Mouse (Mus musculus) right cerebral cortex, postnatal 10 days (tissue): Measurements from ENCODE around the gene Zic4.

Experiments used
- DNase-seq, 2 experiments: peaks; one replicate each; pipeline ENCODE4 v3.0.0; 2021; ENCODE audit warnings: low spot score in 2 of 2

Zic4 gene

DNA sequence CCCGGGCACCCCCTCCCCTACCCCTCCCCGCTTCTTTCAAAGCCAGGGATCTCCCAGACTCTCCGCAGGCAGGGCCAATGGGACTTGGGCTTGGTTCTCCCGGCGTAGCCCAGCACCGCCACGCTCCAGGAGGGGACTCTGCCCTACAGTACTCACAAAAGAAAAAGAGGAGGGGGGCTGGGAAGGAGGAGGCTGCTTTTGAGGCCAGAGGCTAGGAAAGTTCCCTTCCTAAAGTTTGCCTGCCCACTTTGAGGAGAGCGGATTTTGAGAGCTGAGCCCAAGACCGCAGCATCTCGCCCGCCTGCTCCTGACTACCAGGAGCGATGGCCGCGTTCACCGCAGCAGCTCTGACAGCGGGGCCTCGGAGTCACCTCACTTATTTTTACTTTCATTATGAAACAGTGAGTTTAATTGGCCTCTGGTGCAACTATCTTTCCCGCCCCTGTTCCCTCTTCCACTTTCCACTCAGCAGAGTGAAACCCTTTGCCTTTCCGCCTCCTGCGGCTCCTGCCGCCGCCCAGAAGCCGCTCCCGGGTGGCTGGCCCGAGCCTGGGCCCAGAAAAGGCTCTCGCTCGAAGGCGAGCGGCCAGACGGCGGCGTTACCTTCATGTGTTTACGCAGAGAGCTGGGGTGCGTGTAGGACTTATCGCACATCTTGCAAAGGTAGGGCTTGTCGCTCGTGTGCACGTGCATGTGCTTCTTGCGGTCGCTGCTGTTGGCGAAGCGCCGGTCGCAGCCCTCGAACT lies at the start of gene Zic4:
Gene Zic4, plus strand, starts transcription at position 558 of the 746 bp plus-strand sequence.
- peak in 1 of 2 experiments; percentile 23 for DNase-seq

DNA sequence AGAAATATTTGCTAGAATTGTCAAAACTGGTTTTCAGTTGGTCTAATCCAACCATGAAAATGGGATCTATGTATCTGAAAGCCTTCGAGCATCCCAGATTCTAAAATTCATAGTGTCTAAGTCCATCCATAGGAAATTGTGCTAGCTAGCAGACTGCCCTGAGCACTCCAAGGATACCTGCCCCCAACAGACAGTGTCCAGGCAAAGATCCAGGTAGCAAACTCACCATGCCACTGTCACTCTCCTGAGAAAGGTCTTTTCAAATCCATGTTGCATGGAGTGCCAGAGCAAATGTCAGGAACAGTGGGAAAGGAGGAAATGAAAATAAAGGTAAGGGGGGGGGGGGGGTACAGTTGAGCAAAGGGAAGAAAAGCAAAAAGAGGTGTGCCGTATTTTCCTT lies 14.6 kb upstream of the Zic4 start:
- DNase-seq, result no peak

DNA sequence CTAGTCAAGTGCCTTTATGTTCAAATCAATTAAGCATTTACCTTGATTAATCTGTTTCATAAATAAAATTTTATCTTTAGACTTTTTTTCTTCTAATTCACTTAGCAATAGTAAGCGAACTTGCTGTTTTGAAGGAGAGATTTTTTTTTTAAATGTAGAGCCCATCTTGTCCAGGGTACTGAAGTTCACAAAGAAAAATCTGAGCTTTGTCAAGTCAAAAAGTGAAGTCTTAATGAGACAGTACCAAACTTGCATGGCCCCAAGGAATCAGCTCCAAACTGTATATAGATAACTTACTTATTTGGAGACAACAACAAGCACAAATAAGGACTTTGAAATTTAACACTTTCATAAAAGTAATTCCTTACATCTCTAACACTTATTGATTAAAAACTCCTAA lies 13.5 kb upstream of the Zic4 start:
- no peak for DNase-seq

DNA sequence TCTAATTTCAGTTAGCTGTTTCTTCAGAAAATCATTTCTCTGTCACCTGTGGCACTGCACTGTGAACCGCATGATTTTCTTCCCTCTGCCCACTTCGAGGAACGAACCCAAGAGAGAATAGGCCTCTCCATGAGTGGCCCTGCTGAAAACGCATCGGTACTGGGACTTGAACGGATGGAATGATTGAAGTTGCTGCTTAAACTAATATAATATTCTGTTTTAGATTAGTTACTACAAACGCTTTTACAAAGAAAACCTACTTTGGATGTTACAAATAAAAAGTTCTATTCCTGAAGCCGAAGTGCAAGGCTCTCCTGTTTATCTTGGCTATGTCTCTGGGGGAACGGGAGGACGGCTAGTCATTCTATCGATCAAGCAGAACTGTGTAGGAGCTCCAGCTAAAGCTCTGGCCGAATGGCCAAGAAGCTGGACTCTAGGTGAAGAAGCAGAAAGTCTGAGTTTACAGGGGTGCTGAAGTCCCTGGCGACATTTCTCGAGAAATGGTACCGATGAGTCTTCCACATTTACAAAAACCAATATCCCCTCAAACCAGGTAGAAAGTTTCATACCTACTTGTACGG lies 11.9 kb upstream of the Zic4 start:
- no peak for DNase-seq

DNA sequence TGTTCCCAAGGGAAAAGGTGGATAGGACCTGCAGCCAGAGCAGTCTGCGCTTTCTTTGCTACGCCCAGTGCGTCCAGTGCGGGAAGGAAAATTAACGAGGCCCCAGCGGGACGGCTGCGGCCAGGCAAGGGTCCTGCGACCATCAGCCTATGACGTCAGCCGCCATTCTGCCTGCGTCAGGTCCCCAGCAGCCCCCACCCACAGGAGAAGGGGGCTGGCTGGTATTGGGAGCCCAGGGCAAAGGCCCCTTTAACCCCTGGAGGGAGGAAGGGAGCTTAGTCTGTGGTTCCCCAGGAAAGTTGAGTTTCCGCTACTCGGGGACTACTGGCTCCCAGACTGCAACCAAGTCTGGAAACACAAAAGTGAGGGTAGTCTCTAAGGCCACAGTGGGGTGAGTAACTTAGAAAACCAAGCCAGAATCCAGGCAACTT lies 11.3 kb upstream of the Zic4 start:
- peak in 1 of 2 experiments; percentile 19 for DNase-seq

DNA sequence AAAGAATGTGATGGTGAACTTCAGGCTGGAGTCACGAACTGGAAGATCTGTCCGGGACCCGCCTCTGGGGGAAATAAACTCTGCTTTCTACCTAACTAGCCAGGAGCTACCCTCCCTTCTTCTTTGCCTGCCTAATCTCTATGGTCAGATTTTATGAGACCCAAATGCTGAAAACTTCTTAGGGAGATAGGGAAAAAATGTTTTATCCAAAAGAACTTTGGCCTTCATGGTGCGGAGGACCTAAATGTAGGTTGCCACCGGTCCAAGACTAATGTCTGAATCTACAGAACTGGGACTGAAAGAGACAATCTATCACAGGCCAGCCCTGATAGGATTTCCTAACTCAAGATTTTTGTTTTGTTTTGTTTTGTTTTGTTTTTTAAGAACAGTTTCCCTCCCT lies 10.9 kb upstream of the Zic4 start:
- DNase-seq, result no peak

DNA sequence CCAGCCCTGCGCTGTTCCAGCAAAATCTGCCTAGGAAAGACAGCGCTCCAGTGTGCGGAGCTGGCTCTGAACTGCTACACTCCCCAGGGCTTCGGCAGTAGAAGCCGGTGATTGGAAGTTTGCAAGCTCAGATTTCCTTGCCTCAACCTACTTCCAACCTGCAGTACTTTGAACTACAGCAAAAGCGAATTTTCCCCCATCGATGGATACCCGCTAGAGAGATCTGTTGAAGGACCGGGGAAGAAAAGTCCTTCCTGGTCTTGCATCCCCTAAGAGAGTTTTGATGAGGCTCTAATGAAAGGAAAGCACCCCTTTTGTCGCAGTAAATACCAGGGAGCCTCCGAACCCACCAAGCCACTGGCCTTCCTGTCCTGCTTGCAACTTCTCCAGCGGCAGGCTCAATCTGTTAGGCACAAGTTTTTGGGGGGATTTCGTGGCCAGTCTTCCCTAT lies 10.2 kb upstream of the Zic4 start:
- no peak for DNase-seq

DNA sequence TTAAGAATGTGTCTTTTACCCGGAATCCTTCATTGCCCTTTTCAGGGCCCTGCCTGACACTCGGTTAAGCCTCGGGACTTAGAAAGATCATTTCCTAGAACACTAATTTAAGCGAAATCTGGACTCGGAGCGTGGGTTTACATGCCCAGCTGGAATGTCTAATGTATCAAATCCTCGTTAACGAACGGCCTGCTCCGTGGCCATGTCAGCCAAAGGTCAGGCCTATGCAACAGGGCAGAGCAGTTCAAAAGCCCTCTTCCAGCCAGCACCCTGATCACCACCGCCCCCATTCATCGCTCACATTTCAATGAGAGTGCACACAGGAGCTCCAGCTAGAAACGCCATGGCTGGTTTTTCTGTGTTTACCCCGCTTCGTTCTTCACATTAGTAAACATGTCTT lies 9.4 kb upstream of the Zic4 start:
- DNase-seq, result no peak

DNA sequence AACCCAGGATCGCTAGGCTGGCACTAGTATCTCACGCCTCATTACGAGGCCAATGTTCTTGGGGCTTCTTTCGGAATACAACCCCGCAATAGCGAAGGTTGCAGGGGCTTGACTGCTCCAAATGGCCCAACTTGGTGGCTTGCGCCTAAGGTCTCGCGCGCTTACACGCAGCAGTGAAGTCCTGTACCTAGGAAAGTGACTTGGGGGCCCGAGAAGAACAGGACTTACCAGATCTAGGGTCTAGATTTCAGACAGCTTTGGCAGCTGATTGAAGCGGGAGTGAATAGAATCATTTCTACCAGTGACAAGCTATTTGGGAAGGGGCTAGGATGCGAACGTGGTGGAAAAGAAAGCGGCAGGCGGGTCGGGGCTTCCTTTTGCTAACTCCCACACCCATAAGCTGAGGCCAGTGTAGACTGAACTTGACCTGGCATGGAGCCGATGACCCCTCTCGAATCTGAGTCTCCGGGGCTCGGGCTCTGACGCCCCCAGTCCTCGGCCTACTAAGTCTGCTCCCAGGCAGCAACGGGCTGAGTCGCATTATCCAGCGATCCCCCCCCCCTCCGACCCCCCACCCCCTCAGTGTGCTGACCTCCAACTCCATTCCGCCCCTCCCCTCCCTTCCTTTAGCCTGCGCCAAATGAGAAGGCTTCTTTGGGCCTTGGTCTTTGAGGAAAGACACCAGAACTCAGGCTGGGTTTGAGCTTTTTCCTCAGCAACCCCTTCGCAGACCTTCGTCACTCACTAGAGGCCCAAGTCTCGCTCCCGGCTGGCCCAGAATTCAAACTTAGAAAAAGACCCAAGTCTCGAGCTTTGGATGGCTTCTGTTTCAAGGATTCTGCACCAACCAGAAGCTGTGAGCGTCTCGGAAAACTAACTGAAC lies 8.4 kb upstream of the Zic4 start:
- DNase-seq, result no peak

DNA sequence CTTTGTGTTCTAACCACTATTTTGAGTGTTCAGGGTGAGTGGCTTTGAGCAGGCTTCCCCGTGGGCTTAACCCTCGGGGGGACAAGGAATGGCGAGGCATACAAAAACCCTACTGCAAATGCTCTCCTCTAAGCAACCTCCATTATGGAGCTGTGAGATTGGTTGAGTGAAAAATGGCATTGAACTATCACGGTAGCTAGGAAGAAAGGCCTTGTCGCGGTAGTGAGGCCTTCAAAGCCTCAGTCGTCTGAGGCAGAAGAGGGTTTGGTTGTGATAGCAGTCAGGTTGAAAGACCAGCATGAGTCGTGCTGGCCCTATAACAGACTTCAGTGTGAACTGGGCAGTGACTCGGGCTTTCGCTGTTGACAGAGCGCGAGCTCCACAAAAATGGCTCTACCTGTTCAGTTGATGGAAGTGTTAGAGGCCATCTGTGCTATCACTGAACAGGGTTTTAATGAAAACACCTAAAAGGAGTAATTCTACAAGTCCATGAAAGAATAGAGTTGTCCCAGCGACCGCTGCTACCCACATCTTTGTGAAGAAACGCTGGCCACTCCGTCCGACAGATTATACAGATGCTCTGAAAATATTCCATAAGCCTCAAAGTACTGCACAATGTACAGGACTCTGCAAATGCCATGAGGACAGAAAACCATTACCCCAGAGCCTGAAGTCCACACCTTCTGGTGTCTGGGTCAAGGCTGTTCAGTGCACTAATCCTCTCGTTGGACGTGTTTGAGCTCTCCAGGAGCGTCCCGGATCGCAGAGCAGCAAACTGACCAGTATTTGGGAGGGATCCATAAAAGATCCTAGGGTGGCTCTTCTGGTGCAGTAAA lies 7.6 kb upstream of the Zic4 start:
- no peak for DNase-seq

DNA sequence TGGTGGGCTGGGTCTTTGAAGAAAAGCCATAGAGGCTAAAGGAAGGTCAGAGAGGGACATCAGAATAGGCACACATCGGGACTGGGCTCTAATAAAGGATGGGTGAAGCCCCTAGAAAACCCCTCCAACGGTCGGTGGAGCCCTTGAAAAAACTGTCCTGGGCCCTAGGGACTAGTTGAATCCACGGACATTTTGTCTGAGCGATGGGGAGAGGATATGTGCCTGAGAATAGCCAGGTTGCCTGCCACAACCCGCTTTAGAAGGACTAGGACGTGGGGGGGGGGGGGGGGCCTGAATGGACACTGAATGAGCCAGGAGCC lies 7.0 kb upstream of the Zic4 start:
- no peak for DNase-seq

DNA sequence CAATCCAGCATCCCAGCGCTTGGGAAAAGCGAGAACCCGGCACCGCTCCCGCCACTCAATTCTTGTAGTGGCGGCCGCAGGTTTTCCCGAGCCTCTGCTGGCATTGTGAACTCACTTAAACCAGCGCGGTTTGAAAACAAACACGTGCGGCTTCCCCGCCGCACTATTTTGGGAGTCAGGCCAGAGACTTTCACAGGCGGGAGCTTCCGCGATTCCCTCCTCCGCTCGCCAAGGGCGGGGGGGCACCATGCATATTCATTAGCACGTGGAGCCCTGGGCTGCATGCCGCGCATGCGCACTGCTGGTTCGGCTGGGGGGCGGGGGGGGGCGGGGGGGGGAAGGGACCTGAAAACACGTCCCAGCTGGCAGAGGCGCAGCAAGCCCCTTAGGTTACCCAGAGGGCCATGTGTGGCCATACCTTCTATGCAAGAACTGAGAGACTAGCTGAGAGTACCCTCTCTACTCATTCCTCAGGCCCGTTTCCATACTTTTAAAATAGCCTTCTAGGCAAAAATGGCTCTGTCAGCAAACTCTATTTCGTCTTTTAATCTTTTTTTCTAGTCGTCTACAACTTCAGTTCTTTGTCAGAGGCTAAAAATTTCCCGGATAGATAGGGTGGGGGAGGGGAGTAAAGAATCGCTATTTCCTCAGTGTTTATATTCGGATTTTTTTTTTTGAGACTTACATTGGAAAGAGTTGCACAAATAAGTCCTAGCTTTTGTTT lies 6.4 kb upstream of the Zic4 start:
- peak; percentile 66 to 77 for DNase-seq

DNA sequence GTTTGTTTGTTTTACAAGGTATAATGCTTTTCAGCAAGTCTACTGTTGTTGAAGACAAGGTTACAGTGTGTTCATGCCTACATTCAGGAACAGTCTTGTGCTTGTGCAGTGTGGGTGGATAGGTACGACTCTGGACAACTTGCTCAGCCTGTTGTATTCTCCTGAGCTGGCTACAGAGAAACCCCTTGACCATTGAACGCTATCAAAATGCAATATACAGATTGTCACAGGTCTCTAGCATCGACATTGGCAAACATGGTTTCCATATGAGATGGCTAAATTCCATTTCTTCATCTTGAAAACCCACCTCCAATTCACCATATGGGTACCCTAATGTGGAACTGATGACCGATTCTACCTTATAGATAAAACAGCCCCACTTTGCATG lies 5.9 kb upstream of the Zic4 start:
- DNase-seq, result no peak

DNA sequence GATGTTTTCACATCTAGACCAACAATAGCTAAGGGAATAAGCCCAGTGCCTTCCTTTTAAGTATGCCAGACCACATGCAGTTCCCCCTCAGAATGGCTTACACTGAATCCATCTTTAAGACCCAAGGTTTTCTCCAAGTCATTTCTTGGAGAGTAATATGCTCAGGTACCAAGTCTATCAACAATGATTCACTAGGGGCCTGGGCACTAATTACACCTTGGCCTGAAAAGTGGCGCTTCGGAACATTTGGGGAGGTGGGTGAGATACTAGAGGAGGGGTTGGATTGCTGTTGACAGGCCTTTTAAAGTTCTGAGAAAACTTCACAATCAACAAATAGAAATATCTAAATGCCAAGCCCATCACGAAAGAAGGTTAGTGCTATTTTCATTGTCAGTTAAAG lies 4.9 kb upstream of the Zic4 start:
- DNase-seq, result no peak

DNA sequence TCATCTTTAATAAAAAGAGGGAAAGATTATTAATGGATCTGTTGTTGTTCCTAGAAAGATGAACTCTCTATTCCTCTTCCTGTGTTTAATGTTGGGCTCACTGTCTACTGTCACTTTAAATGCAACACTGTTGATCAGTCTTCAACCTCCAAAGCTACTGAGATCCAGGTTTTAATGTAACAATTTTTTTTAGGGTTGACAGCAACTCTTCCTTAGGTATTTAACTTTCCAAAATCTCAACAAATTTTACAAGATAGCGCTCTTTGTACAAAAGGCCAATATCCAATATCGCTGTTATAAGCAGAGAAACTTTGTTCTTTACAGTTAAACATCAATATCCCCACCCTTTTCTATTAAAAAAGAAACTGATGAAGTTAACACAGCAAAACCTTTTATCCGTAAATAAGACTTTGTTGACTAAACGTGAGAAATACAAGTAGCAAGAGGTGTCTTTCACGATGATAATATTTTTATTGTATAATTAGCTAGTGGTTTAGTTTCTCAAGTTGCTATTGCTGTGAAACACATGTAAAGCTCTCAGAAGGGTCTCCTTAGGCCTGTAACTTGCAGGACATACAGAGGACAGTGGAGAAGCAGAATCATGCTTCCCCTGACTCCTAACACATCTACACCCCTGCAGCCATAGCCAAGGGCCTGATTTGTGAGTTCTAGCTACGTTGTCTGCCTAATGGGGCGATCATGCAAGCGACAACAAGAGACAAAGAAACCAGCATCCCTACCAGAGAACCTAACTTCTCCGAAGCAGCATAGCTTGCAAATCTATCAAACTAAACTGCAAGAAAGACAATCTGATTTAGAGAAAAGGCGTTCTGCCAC lies 3.1 kb upstream of the Zic4 start:
- DNase-seq, result peak in 1 of 2 experiments; percentile 15

DNA sequence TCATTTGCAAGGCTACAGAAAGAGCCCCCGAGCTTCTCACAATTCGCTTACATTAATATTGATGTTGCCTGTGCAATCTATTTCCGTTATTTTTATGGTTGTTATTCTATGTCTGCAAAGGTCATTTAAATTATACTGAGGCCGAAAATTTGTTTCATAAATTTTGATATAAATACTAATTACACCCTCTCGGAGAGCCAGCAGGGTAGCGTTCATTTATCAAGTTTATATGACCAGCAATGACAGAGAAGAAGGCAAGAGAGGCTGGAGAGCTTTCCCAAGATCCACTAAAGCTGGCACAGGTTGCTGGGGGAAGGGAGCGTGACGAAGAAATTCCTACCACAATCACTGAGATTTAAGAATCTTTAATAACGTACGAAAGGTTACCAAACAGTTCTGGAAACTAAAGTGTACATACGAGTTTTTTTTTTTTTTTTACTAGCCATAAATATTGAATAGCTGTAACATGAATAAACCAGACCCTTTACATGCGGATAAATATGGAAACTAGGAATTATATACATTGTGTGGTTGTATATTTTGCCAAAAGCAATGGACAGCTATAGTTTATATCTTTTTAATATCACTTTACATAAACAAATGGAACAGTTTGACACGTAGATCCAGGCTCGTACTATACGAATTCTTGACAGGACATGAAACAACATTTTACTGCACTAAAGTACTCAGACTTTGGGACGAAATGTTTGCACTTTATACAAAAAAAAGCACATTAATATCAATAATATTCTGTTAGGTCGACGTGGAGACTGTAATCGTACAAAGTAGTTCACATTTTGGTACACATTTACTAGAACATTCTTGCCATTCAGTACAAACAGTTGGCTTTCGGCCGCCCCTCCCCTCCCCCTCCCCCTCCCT lies 1.8 kb upstream of the Zic4 start:
- no peak for DNase-seq

DNA sequence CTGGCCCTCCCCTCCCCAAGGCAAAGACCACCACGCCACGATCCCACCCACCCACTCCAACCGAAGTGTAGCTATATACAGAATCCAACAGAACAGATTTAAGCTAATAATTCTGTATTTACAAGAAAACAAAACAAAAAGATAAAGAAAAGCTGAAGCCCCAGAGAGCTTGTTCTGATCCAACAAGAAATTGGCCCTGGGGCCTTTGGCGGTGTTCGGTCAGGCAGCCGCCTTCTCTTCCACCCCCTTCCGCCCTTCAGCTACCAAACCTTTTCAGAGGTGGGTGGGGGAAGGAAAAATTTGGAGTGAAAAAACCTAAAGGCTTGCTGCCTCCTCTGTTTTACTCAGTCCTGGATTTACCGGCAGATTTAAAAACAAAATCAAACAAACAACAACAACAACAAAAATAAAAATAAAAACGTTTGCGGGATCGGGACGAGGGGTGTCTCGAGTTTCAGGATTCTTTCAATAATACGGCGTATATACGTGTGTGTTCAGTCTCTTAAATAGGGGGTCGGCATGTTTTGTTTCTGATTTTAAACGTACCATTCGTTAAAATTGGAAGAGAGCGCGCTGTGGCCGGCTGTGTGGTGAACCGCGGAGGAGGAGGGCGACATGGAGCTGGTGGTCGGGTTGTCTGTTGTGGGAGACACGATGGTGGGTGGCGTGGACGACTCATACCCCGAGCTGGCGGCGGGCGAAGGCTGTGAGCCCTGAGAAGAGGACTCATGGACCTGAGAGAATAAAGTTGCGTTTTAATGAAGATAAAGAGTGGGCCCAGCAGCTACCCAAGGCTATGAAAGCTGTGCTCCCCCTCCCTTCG lies 969 bp upstream of the Zic4 start:
- peak in 1 of 2 experiments; percentile 16 for DNase-seq

DNA sequence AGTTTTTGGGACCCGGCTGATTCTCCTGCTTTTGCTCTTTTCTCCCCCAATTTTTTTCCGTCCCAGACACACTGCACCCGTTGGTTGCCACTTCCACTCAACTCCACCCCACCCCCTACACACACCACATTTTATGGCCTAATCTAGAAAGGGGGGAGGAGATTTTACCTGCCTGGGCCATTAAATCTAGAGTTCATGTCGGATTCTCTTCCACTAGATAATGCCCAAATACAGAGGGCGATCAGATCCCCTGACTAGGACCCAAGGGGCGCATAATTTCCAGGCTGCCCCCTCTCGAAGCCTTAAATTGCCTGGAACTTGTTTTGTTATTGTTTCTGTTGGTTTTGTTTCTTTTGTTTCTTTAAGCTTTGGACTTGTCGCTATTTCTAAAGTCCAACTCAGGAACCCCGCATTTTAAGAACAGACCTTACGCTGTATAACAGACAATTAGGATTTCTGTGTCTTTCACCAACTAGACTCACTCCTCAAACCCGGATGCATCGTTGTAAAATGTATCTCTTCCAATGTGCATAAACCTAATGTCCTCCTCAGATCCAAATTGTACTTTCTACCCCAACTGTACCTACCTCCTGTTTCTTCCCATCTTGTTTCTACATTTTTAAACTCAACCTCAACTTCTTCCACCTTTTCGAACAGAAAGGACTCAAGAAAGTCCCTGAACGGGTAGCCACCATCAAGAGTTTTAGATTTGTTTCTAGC lies 958 bp downstream of the Zic4 start:
- DNase-seq, result peak in 1 of 2 experiments; percentile 12
